Mouse (Mus musculus) embryonic fibroblast, embryonic 13.5 days (primary cell): ENCODE measurements at regions not wholly inside any gene's neighbourhood (a gene's known extent, or its start where the extent isn't known, plus 50 kb on each side); places are given as distances from the start of the nearest gene placed in this dataset.

Source experiments
- CTCF ChIP-seq: IDR thresholded peaks from 2 replicates; pipeline ENCODE4 v1.5.1; 2011; ENCODE audit warnings: mild to moderate bottlenecking, control low read depth, low read length, moderate library complexity, borderline replicate concordance; ENCODE audit not compliant: insufficient read depth
- POLR2A ChIP-seq: IDR thresholded peaks from 2 replicates; pipeline ENCODE4 v1.6.1; 2011; ENCODE audit warnings: low read depth, mild to moderate bottlenecking, control low read depth, low read length, moderate library complexity

DNA sequence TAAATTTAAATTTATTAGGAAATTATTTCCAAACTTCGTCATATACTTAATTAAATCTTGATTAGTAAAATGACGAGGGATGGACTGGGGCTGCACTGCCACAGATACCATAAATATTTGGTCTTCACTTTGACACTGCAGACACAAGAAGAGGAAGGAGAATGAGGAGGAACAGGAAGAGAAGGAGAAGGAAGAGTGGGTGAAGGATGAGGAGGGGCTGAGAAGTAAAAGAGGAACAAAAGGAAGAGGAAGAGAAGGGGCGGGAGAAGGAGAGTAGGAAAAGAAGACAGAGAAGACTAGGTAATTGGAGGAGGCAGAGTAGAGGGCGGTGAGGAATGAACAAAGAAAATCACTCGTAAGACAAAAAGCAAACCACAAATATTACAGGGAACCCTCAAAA is 556.9 kb upstream of the Mef2c start:
- TF ChIP-seq CTCF (no peak), POLR2A (no peak)
